Mouse (Mus musculus): Measurements from ENCODE around the gene Cerkl.

The Cerkl gene

GRCm38 (mm10) chr2:79372486-79373200, 83.9 kb downstream of the Cerkl start:
- DNase-seq (ENCODE audit: extremely low spot score) = peak; percentile 35

DNA sequence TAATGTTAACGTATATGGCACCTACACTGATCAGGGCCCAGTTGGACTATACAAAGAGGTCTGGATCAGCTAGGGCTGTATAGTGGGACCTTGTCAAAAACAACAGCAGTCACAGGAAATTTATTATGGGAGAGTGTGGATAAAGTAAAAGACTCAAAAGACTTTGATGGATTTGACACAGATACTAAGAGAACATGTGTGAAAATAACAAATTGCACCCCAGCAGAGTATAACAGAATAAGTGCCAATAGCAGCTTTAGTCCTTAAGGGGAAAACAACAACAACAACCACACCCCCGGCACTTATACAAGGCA, 84.5 kb downstream of the Cerkl start:
- DNase-seq (ENCODE audit: extremely low spot score) = no peak

DNA sequence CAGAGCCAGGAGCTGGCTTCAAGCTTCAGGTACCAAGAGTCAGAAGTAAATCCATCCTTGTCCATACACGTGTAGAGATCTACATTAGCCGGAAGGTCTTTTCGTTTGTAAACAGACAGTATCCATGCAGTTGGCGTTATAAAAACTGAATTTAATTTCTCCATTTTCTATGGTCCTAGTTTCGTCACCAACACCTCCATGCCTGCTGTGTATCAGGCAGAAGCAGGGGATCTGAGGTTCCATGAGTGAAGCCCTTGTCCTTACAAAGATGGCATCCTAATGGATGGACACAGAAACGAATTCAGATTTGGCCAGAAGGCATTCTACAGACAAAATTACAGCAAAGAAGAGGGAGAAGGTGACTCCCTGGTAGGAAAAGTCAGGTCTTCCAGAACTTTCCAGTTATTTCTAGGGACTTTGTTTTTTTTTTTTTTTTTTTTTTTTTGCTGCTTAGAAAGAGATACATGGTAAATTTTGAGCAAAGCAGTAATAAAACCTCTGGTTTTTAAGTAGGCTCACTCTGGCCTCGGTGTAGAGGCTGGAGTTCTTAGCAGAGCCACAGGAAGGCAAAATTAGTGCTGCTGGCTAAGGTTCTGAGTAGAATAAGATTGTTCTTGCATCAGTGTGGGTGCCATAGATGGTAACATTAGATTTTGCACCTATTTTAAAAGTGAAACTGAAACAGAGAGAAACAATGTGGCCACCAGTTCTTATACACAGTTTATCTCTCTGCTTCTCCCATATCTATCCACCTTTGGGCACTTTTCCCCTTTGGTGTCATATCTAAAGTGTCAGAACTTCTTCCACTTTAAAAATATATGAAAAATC, 85.0 kb downstream of the Cerkl start:
- no peak for DNase-seq (ENCODE audit: extremely low spot score)

- no peak for DNase-seq (ENCODE audit: extremely low spot score)
Observed at GRCm38 (mm10) chr2:79370711-79371312, 85.8 kb downstream of the Cerkl start.

DNA sequence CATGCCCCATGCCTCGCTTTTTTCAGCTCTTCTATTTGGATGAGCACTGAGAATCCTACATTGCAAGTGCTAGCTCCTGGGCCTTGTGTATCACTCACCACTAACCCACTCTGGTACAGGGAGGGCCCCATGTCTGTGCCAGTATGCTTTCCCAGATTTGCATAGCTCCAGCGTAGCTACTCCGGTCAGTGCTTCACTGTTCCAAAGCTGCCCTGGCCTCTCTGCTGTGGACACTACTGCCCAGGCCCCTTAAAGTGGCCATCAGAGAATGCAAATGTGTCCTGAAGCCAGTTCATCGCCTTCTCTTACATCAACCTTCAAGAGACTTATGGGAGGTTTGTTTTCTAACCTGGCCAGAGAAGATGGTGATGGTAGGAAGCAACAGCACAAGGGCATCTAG, 86.7 kb downstream of the Cerkl start:
- no peak for DNase-seq (ENCODE audit: extremely low spot score)

- DNase-seq (ENCODE audit: extremely low spot score) = peak; percentile 24
Observed at GRCm38 (mm10) chr2:79369061-79369524, 87.5 kb downstream of the Cerkl start.

DNA sequence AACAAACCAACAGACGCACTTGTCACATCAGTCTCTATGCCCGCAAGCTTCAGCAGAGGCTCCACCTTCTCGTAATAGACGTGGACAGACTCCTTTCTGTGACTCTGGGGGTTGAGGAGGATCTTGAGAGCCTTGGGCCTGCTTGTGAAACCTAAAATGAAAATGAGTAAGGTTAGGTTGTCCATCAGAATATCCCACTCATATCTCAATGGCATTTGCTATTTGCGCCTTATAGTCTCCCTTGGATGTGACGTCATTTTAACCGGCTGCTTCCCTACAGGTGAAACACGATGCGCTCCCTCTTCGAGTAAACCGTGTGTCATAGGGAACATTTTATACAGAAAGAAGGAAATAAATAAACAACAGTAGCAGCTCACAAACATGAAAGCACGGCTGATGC, 87.9 kb downstream of the Cerkl start:
- DNase-seq (ENCODE audit: extremely low spot score) = no peak

DNA sequence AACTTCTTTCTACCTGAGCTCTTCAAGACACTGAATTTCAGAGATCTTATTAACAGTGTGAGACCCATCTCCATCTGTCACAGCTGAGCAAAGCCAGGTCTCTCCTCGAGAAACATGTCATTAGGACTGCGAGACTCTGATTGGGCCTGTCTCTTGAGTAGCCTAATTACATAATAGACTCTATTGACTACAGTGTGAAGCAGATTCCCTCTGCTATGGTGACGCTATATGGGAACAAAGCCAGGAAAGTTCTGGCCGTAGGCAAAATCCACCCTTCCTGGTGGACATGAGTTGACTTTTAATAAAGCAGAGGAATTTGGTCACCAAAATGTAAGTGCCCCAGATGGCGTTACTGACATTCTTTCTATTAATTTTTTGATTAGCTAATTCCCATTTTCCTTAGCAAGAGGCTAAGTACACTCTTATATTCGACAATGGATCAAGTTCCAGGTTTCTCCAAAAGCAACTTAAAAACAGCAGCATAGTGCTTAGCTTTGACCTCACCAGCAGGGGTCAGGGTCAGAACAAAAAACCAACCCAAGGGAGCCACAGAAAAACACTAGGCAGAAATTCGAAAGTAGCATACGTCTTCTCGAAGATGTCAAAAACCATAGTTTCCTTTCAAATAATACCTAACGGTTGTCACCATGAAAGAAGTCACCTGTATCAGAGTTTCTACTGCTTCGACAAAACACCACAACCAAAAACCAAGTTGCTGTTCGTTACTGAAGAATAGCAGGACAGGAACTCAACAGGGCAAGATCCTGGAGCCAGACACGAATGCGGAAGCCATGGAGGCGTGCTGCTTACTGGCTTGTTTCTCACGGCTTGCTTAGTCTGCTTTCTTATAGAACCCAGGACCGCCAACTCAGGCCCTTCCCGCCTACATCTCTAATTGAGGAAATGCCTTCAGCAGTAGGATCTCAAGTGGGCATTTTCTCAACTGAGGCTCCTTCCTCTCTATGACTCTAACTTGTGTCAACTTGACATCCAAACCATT, 88.8 kb downstream of the Cerkl start:
- DNase-seq (ENCODE audit: extremely low spot score) = peak; percentile 24

GRCm38 (mm10) chr2:79363920-79364319, 92.7 kb downstream of the Cerkl start:
- DNase-seq (ENCODE audit: extremely low spot score) = no peak

- no peak for DNase-seq (ENCODE audit: extremely low spot score)
Observed at GRCm38 (mm10) chr2:79362029-79362428, 94.6 kb downstream of the Cerkl start.

DNA sequence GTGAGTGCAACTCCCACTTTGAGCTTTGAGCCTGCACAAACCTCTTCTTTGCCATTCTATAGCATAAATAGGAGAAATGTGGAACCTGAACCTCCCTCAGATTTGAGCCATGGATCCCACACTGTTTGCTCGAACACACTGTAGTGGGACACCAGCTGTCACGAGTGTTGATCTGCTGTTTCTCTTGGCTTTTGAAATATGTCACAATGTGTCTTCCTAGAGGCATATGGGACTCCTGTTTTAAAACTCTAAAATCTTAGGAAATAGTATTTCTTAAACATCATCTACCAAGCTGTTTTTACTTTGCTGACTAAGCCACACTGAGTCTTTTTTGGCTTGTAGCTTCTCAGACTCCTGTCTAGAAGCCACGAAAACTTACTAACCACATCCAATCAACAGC, 98.8 kb downstream of the Cerkl start:
- DNase-seq (ENCODE audit: extremely low spot score) = no peak

DNA sequence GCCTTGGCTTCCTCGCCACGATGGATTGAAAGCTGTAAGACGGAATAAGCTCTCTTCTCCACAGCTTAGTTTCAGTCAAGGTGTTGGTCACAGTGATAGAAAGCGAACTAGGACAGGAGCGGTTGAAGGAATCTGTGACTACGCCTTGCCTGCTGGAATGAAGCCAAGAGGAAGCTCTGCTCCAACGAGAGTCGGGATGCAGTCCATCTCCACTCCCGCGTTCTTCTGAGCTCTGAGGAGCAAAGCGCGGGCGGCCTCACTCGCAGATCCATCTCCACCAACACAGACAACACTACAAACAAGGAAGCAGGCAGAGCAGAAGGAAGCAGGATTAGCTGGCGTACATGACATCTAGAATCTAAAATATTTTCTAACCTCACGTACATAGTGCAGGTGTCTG, 101.8 kb downstream of the Cerkl start:
- DNase-seq (ENCODE audit: extremely low spot score) = no peak

DNA sequence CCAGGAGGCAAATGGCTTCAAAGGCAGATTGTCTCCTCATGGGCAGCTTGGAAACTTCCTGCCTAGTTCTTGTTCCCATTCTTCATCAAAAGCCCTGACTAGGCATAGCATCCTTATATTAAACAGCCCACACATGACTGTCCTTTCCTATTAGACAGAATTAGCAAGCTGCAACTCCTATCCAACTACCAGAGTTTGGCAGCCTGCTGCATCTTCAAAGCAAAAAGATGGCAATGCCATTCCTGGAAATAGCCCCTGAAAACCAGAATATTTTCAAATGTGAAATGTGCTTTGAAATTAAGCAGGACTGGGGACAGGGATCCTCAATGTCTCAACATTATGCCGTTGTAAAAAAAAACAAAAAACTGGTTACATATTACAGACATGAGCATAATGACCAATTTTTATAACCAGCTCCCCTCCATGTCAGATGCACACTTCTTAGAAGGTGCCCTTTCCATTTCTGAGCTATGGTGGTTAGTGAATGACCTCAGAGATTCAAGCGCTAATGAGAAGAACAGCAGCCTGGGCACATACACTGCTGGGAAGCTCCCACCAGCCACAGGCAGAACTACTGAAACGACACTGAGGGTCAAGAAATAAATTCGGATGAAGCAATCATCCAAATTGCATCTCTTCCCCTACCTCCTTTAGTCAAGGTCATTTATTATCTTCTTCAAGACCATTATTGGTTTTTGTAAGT, 104.3 kb downstream of the Cerkl start:
- DNase-seq (ENCODE audit: extremely low spot score) = no peak

- DNase-seq (ENCODE audit: extremely low spot score) = peak; percentile 25
Observed at GRCm38 (mm10) chr2:79351179-79352099, 105.1 kb downstream of the Cerkl start.

GRCm38 (mm10) chr2:79343115-79343514, 113.5 kb downstream of the Cerkl start:
- no peak for DNase-seq (ENCODE audit: extremely low spot score)

DNA sequence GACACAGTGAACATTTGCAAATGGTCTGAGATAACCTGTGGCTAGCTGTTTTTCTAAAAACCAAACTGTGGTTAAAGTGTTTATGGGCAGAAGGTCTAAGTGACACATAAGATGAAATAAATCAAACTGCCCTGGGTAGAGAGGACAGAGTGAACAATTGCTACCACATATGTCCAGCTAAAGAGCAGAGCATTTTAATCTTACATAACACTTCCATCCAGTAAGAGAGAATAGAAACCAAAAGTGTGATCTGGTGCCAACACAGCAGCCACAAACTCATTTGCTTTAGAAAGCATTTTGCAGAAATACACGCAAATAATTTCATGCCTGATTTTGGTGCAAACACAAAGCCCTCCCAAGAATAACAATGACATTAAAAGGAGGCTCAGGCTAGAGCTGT, 117.6 kb downstream of the Cerkl start:
- DNase-seq (ENCODE audit: extremely low spot score) = no peak

DNA sequence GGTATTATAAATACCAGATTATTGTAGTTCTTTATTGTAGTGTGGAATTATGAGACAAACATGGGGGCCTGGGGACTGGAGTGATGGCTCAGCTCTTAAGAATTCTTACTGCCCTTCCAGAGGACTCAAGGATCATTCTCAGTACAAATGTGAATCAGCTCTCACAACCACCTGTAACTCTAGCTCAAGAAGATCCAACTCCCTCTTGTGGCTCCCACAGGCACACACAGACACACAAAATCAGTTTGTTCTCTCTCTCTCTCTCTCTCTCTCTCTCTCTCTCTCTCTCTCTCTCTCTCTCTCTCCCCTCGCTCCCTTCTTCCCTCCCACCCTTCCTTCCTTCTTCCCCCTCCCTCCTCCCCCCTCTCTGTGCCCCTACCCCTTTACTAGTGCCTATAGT, 120.4 kb downstream of the Cerkl start:
- DNase-seq (ENCODE audit: extremely low spot score) = no peak

DNA sequence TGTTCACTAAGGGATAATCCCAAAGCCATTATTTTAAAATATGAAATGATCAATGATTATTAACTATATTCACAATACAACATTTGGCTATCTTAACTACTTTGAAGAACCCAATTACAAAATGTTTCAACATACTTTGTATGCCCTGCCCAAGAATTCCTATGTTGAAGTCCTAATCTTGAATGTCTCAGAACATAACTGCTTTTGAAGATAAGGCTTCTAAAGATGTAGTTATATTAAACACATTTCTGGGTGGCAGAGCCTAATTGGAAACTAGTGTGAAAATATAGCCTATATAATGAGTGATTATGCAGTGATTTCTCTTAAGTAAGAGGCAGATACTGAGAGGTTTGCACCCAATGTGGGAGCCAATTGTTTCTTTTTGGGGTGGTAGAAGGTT, 121.9 kb downstream of the Cerkl start:
- DNase-seq (ENCODE audit: extremely low spot score) = no peak

DNA sequence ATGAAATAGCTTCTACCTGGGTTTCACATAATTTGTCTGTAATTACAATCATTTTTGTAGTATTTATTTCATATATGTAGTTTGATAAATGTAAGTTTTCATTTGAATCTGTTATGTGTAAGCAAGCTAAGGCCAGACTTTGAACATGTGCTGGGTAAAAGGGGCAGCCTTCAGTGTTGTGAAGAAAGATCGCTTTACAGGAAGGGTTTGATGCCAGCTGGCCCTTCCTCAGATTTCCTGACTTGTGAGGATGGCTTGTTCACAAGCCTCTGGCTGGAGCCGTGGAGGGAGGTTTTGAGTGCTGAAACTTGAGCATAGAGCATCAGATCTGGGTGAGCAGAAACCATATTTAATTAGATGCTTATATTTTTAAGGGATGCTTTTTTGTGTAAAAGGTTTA, 128.5 kb downstream of the Cerkl start:
- no peak for DNase-seq (ENCODE audit: extremely low spot score)
